ENCODE assay signal across 8 mouse cellular contexts in the genomic region with DNA sequence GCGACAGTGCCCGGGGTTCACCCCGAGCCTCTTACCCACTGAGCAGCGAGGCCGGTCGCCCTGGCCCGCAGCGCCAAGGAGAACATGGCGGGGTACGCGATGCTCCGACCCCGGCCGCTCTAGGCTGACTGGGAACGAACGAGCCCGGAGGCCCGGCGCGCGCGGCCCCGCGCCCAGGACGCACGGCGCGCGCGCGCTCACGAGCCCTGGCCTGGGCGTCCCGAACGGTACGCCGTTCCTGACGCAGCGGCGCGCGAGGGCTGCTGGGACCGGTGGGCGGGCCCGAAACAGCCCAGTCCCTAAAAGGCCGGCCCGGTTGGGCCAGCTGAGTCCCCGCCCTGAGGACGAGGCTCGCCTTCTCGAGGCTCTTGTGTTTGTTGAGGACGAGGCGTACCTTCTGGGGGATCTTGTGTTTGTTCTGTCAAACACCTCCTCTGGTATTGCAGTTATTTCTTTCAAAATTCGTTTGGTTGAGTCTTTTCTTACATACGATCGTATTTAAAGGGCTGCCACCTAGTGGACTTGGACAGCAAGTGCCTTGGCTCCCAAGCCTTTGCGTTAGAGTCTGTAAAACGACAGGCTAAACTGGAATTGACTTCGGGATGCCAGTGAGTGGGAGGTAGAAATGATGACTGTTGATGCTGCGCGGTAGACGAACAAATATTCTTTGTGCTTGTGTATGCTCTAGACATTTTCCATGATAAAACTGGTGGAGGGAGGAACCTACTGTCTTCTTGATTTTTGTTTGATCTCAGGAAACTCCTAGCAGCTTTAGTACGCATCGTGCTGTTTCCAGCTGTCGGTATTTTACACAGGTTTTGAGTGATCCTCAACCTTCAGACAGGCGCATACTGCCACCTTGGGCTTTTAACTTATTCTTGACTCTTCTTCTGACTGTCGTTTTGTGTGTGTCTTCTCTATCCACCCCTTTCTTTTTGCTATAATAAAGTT. TPM values are rescaled to one million over a fixed set of nuclear protein-coding genes. Genes with fewer than 3 reads are reported as not detected.
DNase-seq lines count a peak whose midpoint lies in the region; ATAC-seq lines count a peak whose summit lies in the region.

TSS of gene Ndufv2 (minus strand) at position 180 of the 951 bp plus-strand sequence.

- H3K9me3 ChIP-seq in heart, embryonic 14.5 days (ENCODE audit: control insufficient read depth, low read length): no peaks in the 10 kb centered on the region
- no peaks in the 10 kb centered on the region for H3K9me3 ChIP-seq in liver, embryonic 13.5 days (replicated peaks)

- peak; percentile 89 for ATAC-seq in CD4-positive, CD25-positive, alpha-beta regulatory T cell, adult 4 months
- ATAC-seq in heart, embryonic 14.5 days (ENCODE audit: insufficient number of reproducible peaks, insufficient read depth, low FRiP score, low read depth): peak; percentile 100
- ATAC-seq in liver, embryonic 13.5 days (ENCODE audit: low read depth): peak; percentile 99

- H3K4me2 ChIP-seq in heart, embryonic 14.5 days (ENCODE audit: low read length): peak within 1 kb of the TSS; percentile 80
- H3K4me2 ChIP-seq in liver, embryonic 13.5 days: peak within 1 kb of the TSS; percentile 83

- peak within 1 kb of the TSS; percentile 97 for H3K4me3 ChIP-seq in brown adipose tissue, adult 24 weeks (ENCODE audit: insufficient read depth, low read depth, low read length)
- peak within 1 kb of the TSS; percentile 69 to 74 for H3K4me3 ChIP-seq in heart, embryonic 14.5 days (ENCODE audit: control insufficient read depth in 1 of 2, insufficient read depth in 1 of 2, low read depth in 1 of 2, low read length in 2 of 2)
- H3K4me3 ChIP-seq in liver, embryonic 13.5 days (replicated peaks): peak within 1 kb of the TSS; percentile 98

- peak; percentile 91 for DNase-seq in fibroblast of lung, adult 2 months (ENCODE audit: low read depth)
- peak; percentile 97 for DNase-seq in kidney, postnatal 14 days
- DNase-seq in liver, embryonic 13.5 days: peak; percentile 94
- DNase-seq in neural tube, embryonic 10.5 days (ENCODE audit: extremely low spot score, low spot score): peak; percentile 97
- peak; percentile 93 for DNase-seq in telencephalon, adult 2 months (ENCODE audit: low read depth, low spot score)

- peak within 1 kb of the TSS; percentile 92 for H3K9ac ChIP-seq in heart, embryonic 14.5 days (ENCODE audit: low read length)
- peak within 1 kb of the TSS; percentile 99 for H3K9ac ChIP-seq in liver, embryonic 13.5 days

- H3K4me1 ChIP-seq in brown adipose tissue, adult 24 weeks (ENCODE audit: control insufficient read depth, insufficient read depth, insufficient read length, low read length): peaks cover 7% of the 10 kb centered on the region
- H3K4me1 ChIP-seq in heart, embryonic 14.5 days (ENCODE audit: control insufficient read depth in 2 of 2, insufficient read depth in 2 of 2, low read length in 2 of 2): peaks cover 0 to 12% of the 10 kb centered on the region in 2 experiments; a peak in 3 of 4 replicates
- H3K4me1 ChIP-seq in liver, embryonic 13.5 days (replicated peaks): peaks cover 40% of the 10 kb centered on the region

- peak within 1 kb of the TSS; percentile 95 for H3K27ac ChIP-seq in brown adipose tissue, adult 24 weeks (replicated peaks; ENCODE audit: low read depth, low read length)
- H3K27ac ChIP-seq in heart, embryonic 14.5 days (replicated peaks in 1 of 2; ENCODE audit: control insufficient read depth in 1 of 2, insufficient read depth in 1 of 2, low read depth in 2 of 2, low read length in 2 of 2): peak within 1 kb of the TSS; percentile 91 to 92
- H3K27ac ChIP-seq in liver, embryonic 13.5 days: peak within 1 kb of the TSS; percentile 93

- no peaks in the 10 kb centered on the region for H3K27me3 ChIP-seq in heart, embryonic 14.5 days (ENCODE audit: control insufficient read depth, insufficient read depth, low read length)
- no peaks in the 10 kb centered on the region for H3K27me3 ChIP-seq in liver, embryonic 13.5 days

- H3K36me3 ChIP-seq in heart, embryonic 14.5 days (ENCODE audit: control insufficient read depth, insufficient read depth, low read length): 0 out of 2 replicates have a peak, but pooled peaks cover 3% of the 10 kb centered on the region
- H3K36me3 ChIP-seq in liver, embryonic 13.5 days: peaks cover 5% of the 10 kb centered on the region; the same call in 1 of the 2 replicates

- under 1% methylated on average over 66 of the region's 67 CpGs for WGBS in heart, embryonic 14.5 days
- under 1% methylated on average over 67 of the region's 67 CpGs for WGBS in liver, embryonic 13.5 days (ENCODE audit: insufficient replicate concordance)

RNA-seq across cellular contexts. Expression of gene Ndufv2, which starts in this region (rescaled TPM):
- polyA plus RNA-seq in CD4-positive, CD25-positive, alpha-beta regulatory T cell, adult 4 months (2017; shearing (Covaris generic)): 100 to 1,000 TPM; 218 to 226 TPM
- 2,020 and 2,029 TPM in 2 replicates for polyA plus RNA-seq in brown adipose tissue, adult 24 weeks (2012; ENCODE audit: insufficient read depth, insufficient read length, missing spikeins)
- 713 and 726 TPM in 2 replicates for polyA plus RNA-seq in heart, embryonic 14.5 days (2014; fragmentation: Nextera tagmentation; extraction: Ambion mirVana)
- polyA plus RNA-seq in liver, embryonic 13.5 days (2015; fragmentation: Nextera tagmentation; extraction: Ambion mirVana): 246 and 248 TPM in 2 replicates

Comparison
In these comparisons a context has a peak if more than half of its experiments do, and no peak if none do; other contexts are left out.
1. Peak in every context shown above with its lines: DNase-seq, ATAC-seq, H3K4me3 ChIP-seq and H3K27ac ChIP-seq.